Mouse (Mus musculus) v-Abl transformed pro-B cells (cell line): Measurements from ENCODE around the gene Spaca4.

ENCODE experiments used
- in situ Hi-C, 2 experiments: fragments of 400-800 bp; cut with MboI; formaldehyde crosslinking; loops; one replicate each; pipeline ENCODE4 v1.15.1; 2025; ENCODE audit not compliant: unreplicated experiment in 2 of 2

Spaca4 gene

GRCm38 (mm10) chr7:45683396-45684050 lies 42.1 kb downstream of the Spaca4 start, which contains the start of gene Ntn5:
Gene Ntn5 (plus strand): TSS chr7:45684022.
- in situ Hi-C loops: loop anchor here (5.0 to 25.0 kb wide), 3 partner anchors 81 to 221 kb away; partner anchors contain the start of genes Bax (in 1 of the 2) and Ftl1 (in 1 of the 2)

- in situ Hi-C loops: loop anchor here (5.0 to 25.0 kb wide), 3 partner anchors 80 to 220 kb away; partner anchors contain the start of genes Bax (in 1 of the 2) and Ftl1 (in 1 of the 2)
Observed at GRCm38 (mm10) chr7:45682144-45683126, 43.2 kb downstream of the Spaca4 start.

DNA sequence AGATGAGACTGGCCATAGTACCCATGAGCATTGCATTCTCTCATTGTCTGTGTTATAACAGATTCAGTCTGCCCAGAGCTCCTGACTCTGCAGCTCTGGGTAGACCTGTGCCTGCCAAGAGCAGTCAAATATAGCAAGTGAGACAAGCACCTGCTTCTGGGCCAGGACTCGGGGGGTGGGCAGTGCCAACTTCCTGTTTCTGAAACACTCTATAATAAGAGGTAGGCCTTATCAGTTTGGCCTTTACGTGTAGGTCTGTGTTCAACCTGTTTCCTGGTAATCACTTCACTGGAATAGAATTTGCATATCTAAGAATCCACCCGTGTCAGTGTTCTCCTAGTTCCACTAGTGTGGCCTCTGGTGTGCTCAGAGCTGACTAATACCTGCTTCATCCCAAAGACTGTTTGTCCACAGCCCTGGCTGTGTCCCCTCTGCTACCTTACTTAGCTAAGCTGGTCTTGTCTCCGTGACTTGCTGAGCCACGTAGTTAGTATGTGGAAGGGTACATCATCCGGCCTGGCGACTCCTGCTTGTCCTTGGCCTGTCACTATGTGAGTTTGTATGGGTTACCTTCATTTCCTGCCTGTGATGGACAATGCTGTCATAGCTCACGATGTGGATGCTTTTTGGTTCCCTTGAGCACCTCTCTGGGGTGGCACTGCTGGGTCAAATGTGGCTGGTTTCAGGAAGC lies 44.4 kb downstream of the Spaca4 start:
- in situ Hi-C loops: loop anchor here (5.0 to 25.0 kb wide), 3 partner anchors 79 to 219 kb away; partner anchors contain the start of genes Bax (in 1 of the 2) and Ftl1 (in 1 of the 2)

DNA sequence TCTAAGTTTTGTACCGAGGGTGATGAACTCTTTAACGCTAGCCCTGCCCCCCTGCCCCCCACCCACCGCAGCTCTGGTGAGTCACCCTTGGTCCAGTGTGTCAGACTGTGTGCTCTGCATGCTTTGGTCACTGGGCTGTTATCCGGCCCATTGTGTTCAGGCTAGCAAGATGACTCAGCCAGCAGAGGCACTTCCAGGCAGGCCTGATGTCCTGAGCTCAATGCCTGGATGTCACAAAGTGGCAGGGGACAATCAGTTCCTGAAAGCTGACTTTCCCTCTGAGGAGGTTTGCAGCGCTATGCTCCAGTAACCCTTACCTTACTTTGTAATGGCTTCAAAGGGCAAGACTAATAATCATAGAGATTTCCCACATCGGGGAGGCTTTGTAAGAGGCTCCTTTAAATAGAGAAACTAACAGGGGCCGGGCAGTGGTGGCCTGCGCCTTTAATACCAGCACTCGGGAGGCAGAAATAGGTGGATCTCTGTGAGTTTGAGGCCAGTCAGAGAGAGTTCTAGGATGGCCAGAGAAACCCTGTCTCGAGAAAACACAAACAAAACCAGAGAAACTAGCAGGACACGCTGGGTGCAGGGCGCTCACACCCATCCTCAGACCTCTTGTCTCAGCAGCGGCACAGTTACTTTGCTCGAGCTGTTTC lies 45.5 kb downstream of the Spaca4 start:
- in situ Hi-C loops: loop anchor here (5.0 to 25.0 kb wide), 3 partner anchors 78 to 218 kb away; partner anchors contain the start of genes Bax (in 1 of the 2) and Ftl1 (in 1 of the 2)

- in situ Hi-C loops: loop anchor here in 1 of 2 experiments (25.0 kb wide), 1 partner anchor 216 kb away; the partner anchor contains the start of genes Bax and Ftl1
Observed at GRCm38 (mm10) chr7:45678513-45678912, 47.1 kb downstream of the Spaca4 start.

DNA sequence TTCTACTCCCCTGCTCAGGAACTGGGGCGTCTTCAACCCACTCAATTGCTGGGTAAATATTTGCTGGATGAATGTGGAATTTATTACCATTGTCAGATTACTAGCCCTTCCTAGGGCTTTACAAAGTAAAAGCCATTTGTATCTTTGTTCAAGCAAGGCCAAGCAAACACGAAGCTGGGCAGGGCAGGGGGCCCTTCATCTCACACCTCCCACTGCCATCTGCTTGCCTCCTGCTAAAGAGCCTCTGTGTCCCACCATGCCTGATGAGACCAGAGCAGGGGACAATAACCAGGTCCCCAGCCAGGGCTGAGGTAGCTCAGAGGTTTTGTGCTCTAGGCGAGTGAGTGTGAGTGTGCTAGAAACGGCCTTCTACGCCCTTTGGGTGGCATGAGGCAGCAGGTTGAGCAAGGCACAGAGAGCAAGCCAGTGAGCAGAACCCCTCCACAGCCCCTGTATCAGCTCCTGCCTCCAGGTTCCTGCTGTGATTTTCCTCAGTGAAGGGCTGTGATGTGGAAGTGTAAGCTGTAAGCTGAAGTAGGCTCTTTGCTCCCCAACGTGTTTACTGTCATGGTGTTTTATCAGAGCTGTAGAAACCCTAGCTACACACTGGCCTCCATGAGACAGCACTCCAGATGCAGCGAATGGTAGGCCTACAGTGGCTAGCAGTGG lies 47.9 kb downstream of the Spaca4 start:
- in situ Hi-C loops: loop anchor here in 1 of 2 experiments (25.0 kb wide), 1 partner anchor 215 kb away; the partner anchor contains the start of genes Bax and Ftl1
